ENCODE assay signal across 32 mouse cellular contexts in genomic region chr10:108638095-108638494, GRCm38 (mm10).
A peak's percentile ranks its signal among the peaks of the same experiment; 100 is the strongest.
DNase-seq lines count a peak whose midpoint lies in the region; ATAC-seq and TF ChIP-seq lines count a peak whose summit lies in the region.
"Had no signal": no experiment of that assay in that cellular context is flagged by ENCODE, and none has a peak within 500 bp of the region (broad histone marks: within the 10 kb centered on the region; RNA-seq: fewer than 3 reads in every experiment).

No protein-coding gene starts in this region.

- ATAC-seq in heart, embryonic 14.5 days (ENCODE audit: insufficient number of reproducible peaks, insufficient read depth, low FRiP score, low read depth), result no peak
- ATAC-seq: CD4-positive, CD25-positive, alpha-beta regulatory T cell, adult 4 months; forebrain, embryonic 13.5 days; inflammation-experienced regulatory T-cells, adult 6 months had no signal

- no peak for DNase-seq in heart, postnatal 25 days (ENCODE audit: low spot score)
- peak; percentile 54 for DNase-seq in brain, adult 2 months (ENCODE audit: low read depth, low spot score)
- peak; percentile 22 for DNase-seq in retina, embryonic 14.5 days (ENCODE audit: low spot score)
- no peak for DNase-seq in thymus, postnatal 4 days
- DNase-seq in thymus, postnatal 10 days (ENCODE audit: low spot score in 2 of 2), result no peak
- DNase-seq: adrenal gland, postnatal 25 days; cerebellum, adult 2 months; cerebellum, postnatal 14 days; gastrocnemius, postnatal 25 days; heart, adult 11 months; heart, postnatal 36 days; kidney, adult 11 months; kidney, postnatal 14 days; lung, embryonic 14.5 days; lung, postnatal 14 days; right cerebral cortex, postnatal 14 days; thymus, postnatal 25 days had no signal

- peak overlapping the region in 1 of 2 experiments; percentile 12; a peak in 1 of 4 replicates for H3K27ac ChIP-seq in heart, embryonic 14.5 days (replicated peaks in 1 of 2; ENCODE audit: control insufficient read depth in 1 of 2, insufficient read depth in 1 of 2, low read depth in 2 of 2, low read length in 2 of 2)
- 0 out of 2 replicates have a peak overlapping the region, but pooled peaks have one; percentile 13 for H3K27ac ChIP-seq in cortical plate, adult 2 months (ENCODE audit: insufficient read depth, low read length)
- H3K27ac ChIP-seq: embryonic facial prominence, embryonic 10.5 days; embryonic facial prominence, embryonic 15.5 days; forebrain, embryonic 13.5 days; hindbrain, embryonic 14.5 days; left cerebral cortex, adult 2 months; limb, embryonic 12.5 days; liver, embryonic 15.5 days; neural tube, embryonic 12.5 days; stomach, embryonic 15.5 days had no signal

- intact Hi-C loops in heart, postnatal 25 days (cut with DNase I), result no loop called here

- H3K36me3 ChIP-seq in heart, embryonic 14.5 days (ENCODE audit: control insufficient read depth, insufficient read depth, low read length), result no peaks in the 10 kb centered on the region
- H3K36me3 ChIP-seq: embryonic facial prominence, embryonic 10.5 days; embryonic facial prominence, embryonic 15.5 days; heart, embryonic 12.5 days; limb, embryonic 12.5 days; liver, embryonic 15.5 days; neural tube, embryonic 12.5 days; stomach, embryonic 15.5 days had no signal

- H3K4me3 ChIP-seq in heart, embryonic 14.5 days (ENCODE audit: control insufficient read depth in 1 of 2, insufficient read depth in 1 of 2, low read depth in 1 of 2, low read length in 2 of 2), result no peak overlapping the region
- no peak overlapping the region for H3K4me3 ChIP-seq in cortical plate, adult 2 months (ENCODE audit: insufficient read depth, low read length)
- H3K4me3 ChIP-seq: embryonic facial prominence, embryonic 10.5 days; embryonic facial prominence, embryonic 15.5 days; forebrain, embryonic 13.5 days; heart, embryonic 12.5 days; left cerebral cortex, adult 2 months; limb, embryonic 12.5 days; liver, embryonic 15.5 days; myocyte; neural tube, embryonic 12.5 days; stomach, embryonic 15.5 days had no signal

- WGBS in heart, embryonic 14.5 days, result 26% methylated on average over 5 of the region's 5 CpGs

- peak overlapping the region; percentile 6; the same call in 1 of the 2 replicates for H3K4me2 ChIP-seq in heart, embryonic 14.5 days (ENCODE audit: low read length)
- H3K4me2 ChIP-seq: embryonic facial prominence, embryonic 15.5 days; forebrain, embryonic 13.5 days; heart, embryonic 12.5 days; hindbrain, embryonic 14.5 days; limb, embryonic 12.5 days; liver, embryonic 15.5 days; lung, embryonic 14.5 days; neural tube, embryonic 12.5 days; stomach, embryonic 15.5 days had no signal

- TF ChIP-seq CTCF in cortical plate, adult 2 months (IDR thresholded peaks at IDR 0.05; ENCODE audit: extremely low read depth, insufficient read depth, low read length), result no peak

- no peak overlapping the region for H3K9ac ChIP-seq in heart, embryonic 14.5 days (ENCODE audit: low read length)
- H3K9ac ChIP-seq: embryonic facial prominence, embryonic 15.5 days; forebrain, embryonic 13.5 days; heart, embryonic 12.5 days; hindbrain, embryonic 14.5 days; limb, embryonic 12.5 days; liver, embryonic 15.5 days; lung, embryonic 14.5 days; neural tube, embryonic 12.5 days; stomach, embryonic 15.5 days had no signal

- no peak for TF ChIP-seq POLR2A in cortical plate, adult 2 months (IDR thresholded peaks at IDR 0.05; ENCODE audit: extremely low read depth, insufficient read depth, low read length)

- H3K27me3 ChIP-seq in heart, embryonic 14.5 days (ENCODE audit: control insufficient read depth, insufficient read depth, low read length), result no peaks in the 10 kb centered on the region
- H3K27me3 ChIP-seq: embryonic facial prominence, embryonic 15.5 days; forebrain, embryonic 13.5 days; heart, embryonic 12.5 days; limb, embryonic 12.5 days; liver, embryonic 15.5 days; neural tube, embryonic 12.5 days; stomach, embryonic 15.5 days had no signal

- H3K4me1 ChIP-seq in heart, embryonic 14.5 days (ENCODE audit: control insufficient read depth in 2 of 2, insufficient read depth in 2 of 2, low read length in 2 of 2), result peaks cover 0 to 4% of the 10 kb centered on the region in 2 experiments; a peak in 2 of 4 replicates
- peaks cover 4% of the 10 kb centered on the region for H3K4me1 ChIP-seq in cortical plate, adult 2 months (ENCODE audit: control insufficient read depth, insufficient read depth, low read length)
- H3K4me1 ChIP-seq: embryonic facial prominence, embryonic 10.5 days; embryonic facial prominence, embryonic 15.5 days; limb, embryonic 12.5 days; liver, embryonic 15.5 days; neural tube, embryonic 12.5 days; stomach, embryonic 15.5 days had no signal

- no peaks in the 10 kb centered on the region for H3K9me3 ChIP-seq in heart, embryonic 14.5 days (ENCODE audit: control insufficient read depth, low read length)
- H3K9me3 ChIP-seq: embryonic facial prominence, embryonic 10.5 days; embryonic facial prominence, embryonic 15.5 days; forebrain, embryonic 13.5 days; heart, embryonic 12.5 days; limb, embryonic 12.5 days; liver, embryonic 15.5 days; neural tube, embryonic 12.5 days; stomach, embryonic 15.5 days had no signal

Comparison
In these comparisons a context has a peak if more than half of its experiments do, and no peak if none do; other contexts are left out.
1. DNase-seq: peak in brain, adult 2 months (single experiment) and retina, embryonic 14.5 days (single experiment); none in heart, postnatal 25 days (single experiment), thymus, postnatal 4 days (single experiment) and thymus, postnatal 10 days (0 of 2).